Mouse (Mus musculus): ENCODE measurements around the gene Hs3st3a1.

GRCm38 (mm10) chr11:64496677-64497076 lies 61.5 kb downstream of the Hs3st3a1 start:
- no peak for TF ChIP-seq CTCF (conservative IDR thresholded peaks at IDR 0.05; ENCODE audit: low read length)
- no peak for TF ChIP-seq POU5F1 (IDR thresholded peaks at IDR 0.05; ENCODE audit: borderline replicate concordance, low read length)
- no peak for TF ChIP-seq NANOG (IDR thresholded peaks at IDR 0.05; ENCODE audit: borderline replicate concordance, low read length)
